Mouse (Mus musculus): Measurements from ENCODE around the gene Slc25a13.

DNA sequence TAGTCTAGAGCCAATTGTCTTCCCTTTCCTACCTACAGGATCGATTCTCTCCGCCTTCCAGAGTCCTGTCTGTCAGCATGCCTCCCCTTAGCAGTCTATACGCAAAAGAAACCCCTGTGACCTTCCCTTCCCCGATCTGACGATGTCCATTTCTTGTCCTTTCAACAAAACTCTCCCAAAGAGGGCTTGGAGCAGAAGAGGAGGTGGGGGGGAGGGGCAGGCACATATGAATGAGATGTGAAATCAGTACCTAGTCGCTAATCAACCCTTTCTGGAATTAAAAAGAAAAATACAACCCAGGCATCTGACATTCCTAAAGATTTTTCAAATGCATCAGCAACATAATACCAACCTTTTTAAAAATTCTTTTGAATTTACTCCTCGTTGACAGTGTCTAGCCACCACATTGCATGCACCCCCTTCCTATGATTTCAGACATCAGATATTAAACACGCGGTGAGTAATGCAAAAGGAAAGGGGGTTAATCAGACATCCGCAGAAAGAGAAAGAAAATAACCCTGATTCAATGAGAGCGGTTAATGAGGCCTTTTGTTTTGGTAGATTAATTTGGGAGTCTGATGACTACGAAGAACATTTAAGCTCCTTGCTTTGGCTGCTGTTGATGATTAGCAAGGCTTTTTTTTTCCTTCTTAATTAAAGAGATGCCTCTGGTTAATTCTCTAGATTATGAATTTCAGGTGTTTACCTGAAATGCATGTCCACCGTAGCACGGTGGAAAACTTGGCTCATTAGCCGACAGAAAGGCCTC lies 43.6 kb downstream of the Slc25a13 start:
- TF ChIP-seq CTCF (IDR thresholded peaks at IDR 0.05; ENCODE audit: extremely low read depth, insufficient read depth, low read length), result no peak
- TF ChIP-seq POLR2A (IDR thresholded peaks at IDR 0.05; ENCODE audit: extremely low read depth, insufficient read depth, low read length), result no peak
